ENCODE assay signal across 10 mouse cellular contexts in the genomic region with DNA sequence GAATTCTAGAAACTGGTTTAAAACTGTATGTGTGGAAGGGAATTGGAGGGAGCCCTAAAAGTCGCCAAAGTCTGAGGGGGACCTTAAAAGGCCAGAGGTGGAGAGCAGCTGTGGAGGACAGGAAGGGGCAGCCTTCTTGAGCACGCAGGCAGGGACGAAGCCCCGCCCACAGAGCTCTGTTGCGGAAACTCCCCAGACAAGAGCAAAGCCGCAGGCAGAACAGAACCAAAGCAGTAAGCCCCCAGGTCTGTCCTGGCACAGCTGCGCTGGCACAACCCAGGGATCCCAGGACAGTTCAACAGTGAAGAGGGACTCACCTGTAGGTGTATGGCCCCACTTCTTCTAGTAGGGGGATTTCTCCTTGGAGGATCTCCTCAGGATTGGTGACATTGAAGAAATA. TPM values are rescaled to one million over a fixed set of nuclear protein-coding genes. Genes with fewer than 3 reads are reported as not detected.
DNase-seq lines count a peak whose midpoint lies in the region; ATAC-seq lines count a peak whose summit lies in the region.
"Had no signal": no experiment of that assay in that cellular context is flagged by ENCODE, and none has a peak within 500 bp of the region (broad histone marks: within the 10 kb centered on the region; RNA-seq: fewer than 3 reads in every experiment).

No protein-coding gene starts in this region.

- ATAC-seq in kidney, embryonic 14.5 days (ENCODE audit: low FRiP score, low TSS enrichment) = no peak
- ATAC-seq in liver, embryonic 13.5 days (ENCODE audit: low read depth) = no peak
- no peak for ATAC-seq in forebrain, embryonic 11.5 days (replicated peaks; ENCODE audit: low FRiP score)
- ATAC-seq: Patski had no signal

- peaks cover 3% of the 10 kb centered on the region; the same call in 1 of the 2 replicates for H3K9me3 ChIP-seq in kidney, embryonic 14.5 days (ENCODE audit: control insufficient read depth, low read length)
- no peaks in the 10 kb centered on the region for H3K9me3 ChIP-seq in liver, embryonic 13.5 days (replicated peaks)
- no peaks in the 10 kb centered on the region for H3K9me3 ChIP-seq in forebrain, embryonic 11.5 days (ENCODE audit: control insufficient read depth, low read length)

- H3K4me1 ChIP-seq in kidney, embryonic 14.5 days (ENCODE audit: control insufficient read depth, insufficient read depth, low read length) = peaks cover 14% of the 10 kb centered on the region; the same call in 1 of the 2 replicates
- H3K4me1 ChIP-seq in liver, embryonic 13.5 days (replicated peaks) = peaks cover 25% of the 10 kb centered on the region
- H3K4me1 ChIP-seq in forebrain, embryonic 11.5 days (replicated peaks; ENCODE audit: control insufficient read depth, insufficient read depth, low read length) = no peaks in the 10 kb centered on the region

- WGBS in kidney, embryonic 14.5 days = 69% methylated on average over 7 of the region's 7 CpGs
- WGBS in liver, embryonic 13.5 days (ENCODE audit: insufficient replicate concordance) = 30% methylated on average over 7 of the region's 7 CpGs
- 74% methylated on average over 7 of the region's 7 CpGs for WGBS in forebrain, embryonic 11.5 days

- no peak overlapping the region for H3K27ac ChIP-seq in kidney, embryonic 14.5 days (ENCODE audit: low read depth, low read length)
- H3K27ac ChIP-seq in liver, embryonic 13.5 days = no peak overlapping the region
- H3K27ac ChIP-seq in forebrain, embryonic 11.5 days (ENCODE audit: low read depth, low read length) = no peak overlapping the region

- no peak overlapping the region for H3K9ac ChIP-seq in kidney, embryonic 14.5 days (ENCODE audit: low read depth, low read length)
- H3K9ac ChIP-seq in liver, embryonic 13.5 days = no peak overlapping the region
- H3K9ac ChIP-seq in forebrain, embryonic 11.5 days (ENCODE audit: low read length) = no peak overlapping the region
- H3K9ac ChIP-seq: lung, embryonic 14.5 days had no signal

- peak; percentile 53 for DNase-seq in kidney, postnatal 10 days
- DNase-seq in T-cell, adult 2 months (ENCODE audit: low spot score) = peak; percentile 56
- DNase-seq in liver, embryonic 13.5 days = no peak
- DNase-seq in thymus, postnatal 10 days (ENCODE audit: low spot score in 2 of 2) = peak; percentile 59 to 65
- DNase-seq in forebrain, embryonic 11.5 days (ENCODE audit: low spot score) = no peak
- DNase-seq in adrenal gland, adult 2 months = no peak
- no peak for DNase-seq in gastrocnemius, adult 18-20 months (ENCODE audit: low spot score)
- DNase-seq: lung, embryonic 14.5 days had no signal

- H3K4me3 ChIP-seq in kidney, embryonic 14.5 days (ENCODE audit: low read length) = no peak overlapping the region
- H3K4me3 ChIP-seq in liver, embryonic 13.5 days (replicated peaks) = no peak overlapping the region
- no peak overlapping the region for H3K4me3 ChIP-seq in forebrain, embryonic 11.5 days (ENCODE audit: low read depth, low read length)

- H3K4me2 ChIP-seq in kidney, embryonic 14.5 days (replicated peaks; ENCODE audit: low read depth, low read length) = no peak overlapping the region
- 0 out of 2 replicates have a peak overlapping the region, but pooled peaks have one; percentile 32 for H3K4me2 ChIP-seq in liver, embryonic 13.5 days
- no peak overlapping the region for H3K4me2 ChIP-seq in forebrain, embryonic 11.5 days (ENCODE audit: low read depth, low read length, severe bottlenecking)
- H3K4me2 ChIP-seq: lung, embryonic 14.5 days had no signal

- H3K27me3 ChIP-seq in kidney, embryonic 14.5 days (ENCODE audit: control insufficient read depth, insufficient read depth, low read length) = no peaks in the 10 kb centered on the region
- H3K27me3 ChIP-seq in liver, embryonic 13.5 days = no peaks in the 10 kb centered on the region
- H3K27me3 ChIP-seq in forebrain, embryonic 11.5 days (ENCODE audit: control insufficient read depth, insufficient read depth, low read length) = no peaks in the 10 kb centered on the region
- H3K27me3 ChIP-seq: Patski had no signal

- H3K36me3 ChIP-seq in kidney, embryonic 14.5 days (ENCODE audit: control insufficient read depth, insufficient read depth, low read length) = peaks cover 12% of the 10 kb centered on the region; the same call in 1 of the 2 replicates
- peaks cover 22% of the 10 kb centered on the region for H3K36me3 ChIP-seq in liver, embryonic 13.5 days
- peaks cover 3% of the 10 kb centered on the region; the same call in 1 of the 2 replicates for H3K36me3 ChIP-seq in forebrain, embryonic 11.5 days (ENCODE audit: control insufficient read depth, insufficient read depth, low read length)

RNA-seq across cellular contexts. Expression of gene Scarb2, which starts 21.8 kb away (rescaled TPM):
- 5.7 and 7.1 TPM in 2 replicates for polyA plus RNA-seq in kidney, embryonic 14.5 days (2014; fragmentation: Nextera tagmentation; extraction: Ambion mirVana)
- 5.1 and 5.7 TPM in 2 replicates for polyA plus RNA-seq in liver, embryonic 13.5 days (2015; fragmentation: Nextera tagmentation; extraction: Ambion mirVana)
- polyA plus RNA-seq in forebrain, embryonic 11.5 days (2014; fragmentation: Nextera tagmentation; extraction: Ambion mirVana) = 10.4 and 10.5 TPM in 2 replicates
- total RNA-seq in adrenal gland, adult 2 months (2021) = 10 to 100 TPM; 58.7 to 79.0 TPM
- polyA plus RNA-seq in adrenal gland, adult 2 months (2012; rRNA removed) = 18.1 and 19.6 TPM in 2 replicates
- total RNA-seq in gastrocnemius, adult 18-20 months (2021) = 10 to 100 TPM; 69.6 to 72.5 TPM

RNA-seq across cellular contexts. Expression of gene Nup54, which starts 49.9 kb away (rescaled TPM):
- 57.7 and 62.2 TPM in 2 replicates for polyA plus RNA-seq in kidney, embryonic 14.5 days (2014; fragmentation: Nextera tagmentation; extraction: Ambion mirVana)
- 39.6 and 45.0 TPM in 2 replicates for polyA plus RNA-seq in liver, embryonic 13.5 days (2015; fragmentation: Nextera tagmentation; extraction: Ambion mirVana)
- 65.9 and 70.5 TPM in 2 replicates for polyA plus RNA-seq in forebrain, embryonic 11.5 days (2014; fragmentation: Nextera tagmentation; extraction: Ambion mirVana)
- total RNA-seq in adrenal gland, adult 2 months (2021) = 10 to 100 TPM; 27.3 to 29.3 TPM
- 4.5 and 7.0 TPM in 2 replicates for polyA plus RNA-seq in adrenal gland, adult 2 months (2012; rRNA removed)
- 10 to 100 TPM; 11.5 to 12.0 TPM for total RNA-seq in gastrocnemius, adult 18-20 months (2021)

Comparison
In these comparisons a context has a peak if more than half of its experiments do, and no peak if none do; other contexts are left out.
1. DNase-seq: peak in kidney, postnatal 10 days (single experiment), T-cell, adult 2 months (single experiment) and thymus, postnatal 10 days (2 of 2); none in liver, embryonic 13.5 days (single experiment), forebrain, embryonic 11.5 days (single experiment), adrenal gland, adult 2 months (single experiment) and gastrocnemius, adult 18-20 months (single experiment).